Mouse (Mus musculus): ENCODE measurements around the gene Aldoc.

DNA sequence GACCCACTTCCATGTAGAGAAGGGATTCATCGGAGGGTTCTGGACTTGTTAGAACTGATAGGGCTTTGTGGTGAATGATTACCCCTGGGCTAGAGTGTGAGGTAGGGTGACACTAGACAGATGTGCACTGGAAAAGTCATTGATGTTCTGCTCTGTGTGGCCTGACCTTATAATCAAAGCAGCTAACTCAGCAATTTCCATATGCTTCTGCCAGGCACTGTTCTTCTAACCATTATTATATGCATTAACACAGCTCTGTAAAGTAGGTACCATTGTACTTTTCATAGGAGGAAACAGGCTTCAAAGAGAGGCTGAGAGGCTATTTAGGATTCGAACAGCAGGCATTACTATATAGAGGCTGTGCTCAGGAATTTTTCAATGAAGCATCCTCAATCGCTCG, 4.4 kb downstream of the Aldoc start:
- TF ChIP-seq POLR2A (IDR thresholded peaks at IDR 0.05; ENCODE audit: low read depth, low read length) (no peak), CTCF (conservative IDR thresholded peaks at IDR 0.05; ENCODE audit: insufficient read depth, insufficient read length, low read depth, low read length) (no peak)
